Mouse (Mus musculus) embryonic facial prominence, embryonic 11.5 days (tissue): Measurements from ENCODE around the gene Actr5. TPM values are rescaled to one million over a fixed set of nuclear protein-coding genes. Genes with fewer than 3 reads are reported as not detected.
A peak's percentile ranks its signal among the peaks of the same experiment; 100 is the strongest.

Experiments used
- ATAC-seq: fragments of 200-750 bp; cut with Nextera tagmentation; replicated peaks from 2 replicates; pipeline ENCODE4 v1.8.0; 2017; ENCODE audit warnings: low read depth; ENCODE audit not compliant: insufficient number of reproducible peaks, low FRiP score, low TSS enrichment
- DNase-seq: peaks from one replicate; pipeline ENCODE4 v3.0.0-alpha.2; 2015; ENCODE audit warnings: low spot score
- H3K27ac ChIP-seq: fragments of 300-500 bp; sonication (generic); replicated peaks from 2 replicates; pipeline ENCODE4 v1.5.1; 2014; ENCODE audit warnings: mild to moderate bottlenecking, low read depth, low read length, control low read depth
- H3K27me3 ChIP-seq: fragments of 300-500 bp; sonication (generic); 2 replicates; pipeline ENCODE4 v1.6.1; 2014; ENCODE audit warnings: mild to moderate bottlenecking, low read length, moderate library complexity, mixed read lengths; ENCODE audit not compliant: control insufficient read depth, insufficient read depth
- H3K36me3 ChIP-seq: fragments of 300-500 bp; sonication (generic); replicated peaks from 2 replicates; pipeline ENCODE4 v1.6.1; 2014; ENCODE audit warnings: low read depth, mild to moderate bottlenecking, low read length, moderate library complexity, mixed read lengths; ENCODE audit not compliant: control insufficient read depth, insufficient read depth
- H3K4me1 ChIP-seq: fragments of 300-500 bp; sonication (generic); 2 replicates; pipeline ENCODE4 v1.6.1; 2014; ENCODE audit warnings: low read length, mixed read lengths; ENCODE audit not compliant: control insufficient read depth, insufficient read depth
- H3K4me2 ChIP-seq: fragments of 300-500 bp; sonication (generic); 2 replicates; pipeline ENCODE4 v1.6.1; 2014; ENCODE audit warnings: low read depth, mild to moderate bottlenecking, control low read depth, low read length, moderate library complexity
- H3K4me3 ChIP-seq: fragments of 300-500 bp; sonication (generic); 2 replicates; pipeline ENCODE4 v1.5.1; 2014; ENCODE audit warnings: low read depth, low read length, control low read depth
- H3K9ac ChIP-seq: fragments of 300-500 bp; sonication (generic); replicated peaks from 2 replicates; pipeline ENCODE4 v1.6.1; 2014; ENCODE audit warnings: mild to moderate bottlenecking, control low read depth, low read length
- H3K9me3 ChIP-seq: fragments of 300-500 bp; sonication (generic); replicated peaks from 2 replicates; pipeline ENCODE4 v1.6.1; 2016; ENCODE audit warnings: mild to moderate bottlenecking, low read length, inconsistent platforms, mixed read lengths; ENCODE audit not compliant: control insufficient read depth
- WGBS: fragments of 180-500 bp; shearing (Covaris S2); extraction: QIAGEN DNeasy Blood & Tissue Kit; methylation state at CpG from one replicate; pipeline ENCODE4 v1.1.7; 2014; 5-methylcytosine and 5-hydroxymethylcytosine counted together
- polyA plus RNA-seq: library from polyadenylated mRNA; unstranded; fragments of >200 nt; fragmentation: Nextera tagmentation; extraction: Ambion mirVana; gene quantifications from 2 replicates; pipeline ENCODE4 v1.2.1, GENCODE M21; 2014

Gene Actr5
- polyA plus RNA-seq, 1 experiment from 2014 or later, result 16.5 TPM

DNA sequence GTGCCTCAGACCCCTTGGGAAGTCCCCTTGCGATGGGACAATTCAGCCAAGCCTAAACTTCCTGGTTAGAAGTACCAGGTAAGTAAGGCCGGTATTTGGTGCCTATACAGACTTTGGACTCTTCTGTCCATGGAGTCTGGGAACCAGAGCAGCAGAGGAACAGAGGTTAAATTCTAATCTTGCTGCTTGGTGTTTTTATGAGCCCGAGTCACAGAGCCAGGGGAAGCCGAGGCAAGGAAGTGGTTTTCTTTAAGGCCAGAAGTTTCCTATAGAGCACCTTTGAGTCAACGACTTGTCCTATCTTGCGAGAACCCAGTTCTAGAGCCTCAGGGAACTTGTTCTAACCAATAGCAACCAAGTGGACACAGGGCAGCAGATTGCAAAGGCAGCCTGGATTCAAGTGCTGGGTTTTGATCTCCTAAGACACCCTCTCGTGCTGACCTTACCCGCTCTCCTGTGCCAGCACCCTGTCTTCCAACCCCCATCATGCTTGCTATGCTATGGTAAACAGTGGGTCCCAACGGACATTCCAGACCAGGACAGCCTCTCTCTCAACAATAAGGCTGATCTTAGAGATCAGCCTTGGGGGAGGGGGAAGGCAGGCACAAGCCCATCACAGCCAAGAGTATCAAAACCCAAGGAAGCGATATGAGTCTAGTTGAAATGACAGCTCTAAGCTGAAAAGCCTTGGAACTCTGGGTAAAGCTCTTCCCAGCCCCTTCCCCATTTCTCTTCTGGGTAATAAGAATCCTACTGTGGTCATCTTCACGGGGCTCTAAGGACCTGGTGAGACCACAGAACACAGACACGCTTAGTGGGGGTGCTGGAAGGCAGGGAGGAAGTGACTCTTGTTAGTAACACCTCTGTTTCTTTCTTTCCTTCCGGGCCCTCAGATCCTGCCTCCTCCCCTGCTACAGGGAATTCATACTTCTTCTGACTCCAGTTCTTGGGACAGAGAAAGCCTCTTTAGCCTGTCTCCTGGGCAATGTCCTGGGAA is 44.8 kb downstream of the Actr5 start:
- ATAC-seq (no peak), DNase-seq (no peak)
- no peak overlapping the region for H3K4me3 ChIP-seq
- H3K9ac ChIP-seq, result no peak overlapping the region
- WGBS, result 55% methylated on average over 13 of the region's 13 CpGs
- H3K9me3 ChIP-seq, result no peaks in the 10 kb centered on the region
- no peak overlapping the region for H3K4me2 ChIP-seq
- no peaks in the 10 kb centered on the region for H3K36me3 ChIP-seq
- peaks cover 36% of the 10 kb centered on the region for H3K27me3 ChIP-seq
- H3K27ac ChIP-seq, result no peak overlapping the region
- H3K4me1 ChIP-seq, result peaks cover 4% of the 10 kb centered on the region; the same call in 1 of the 2 replicates

DNA sequence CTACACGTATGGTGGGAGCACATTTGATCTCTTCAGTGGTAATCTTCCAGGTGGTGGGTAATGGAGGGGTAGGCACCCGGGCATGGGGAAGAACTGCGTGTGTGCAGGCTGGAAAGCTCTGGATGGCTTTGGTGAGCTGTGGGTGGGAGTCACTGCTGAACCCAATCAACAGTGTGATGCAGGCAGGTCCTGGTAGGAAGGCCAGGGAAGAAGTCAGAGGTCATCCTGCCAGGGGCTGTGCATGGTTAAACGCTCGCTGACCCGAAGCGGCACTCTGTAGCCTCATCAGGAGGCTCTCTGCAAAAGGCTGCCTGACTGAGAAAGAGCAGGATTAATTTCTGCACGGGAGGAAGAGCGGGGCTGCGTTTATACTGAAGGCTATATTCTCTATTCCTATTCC is 45.9 kb downstream of the Actr5 start:
- H3K4me1 ChIP-seq, result peaks cover 4% of the 10 kb centered on the region; the same call in 1 of the 2 replicates
- ATAC-seq, result no peak
- DNase-seq, result no peak
- H3K9ac ChIP-seq, result no peak overlapping the region
- no peak overlapping the region for H3K4me2 ChIP-seq
- 6% methylated on average over 10 of the region's 10 CpGs for WGBS
- no peak overlapping the region for H3K4me3 ChIP-seq
- H3K27me3 ChIP-seq, result peaks cover 36% of the 10 kb centered on the region
- no peaks in the 10 kb centered on the region for H3K9me3 ChIP-seq
- no peaks in the 10 kb centered on the region for H3K36me3 ChIP-seq
- H3K27ac ChIP-seq, result no peak overlapping the region

DNA sequence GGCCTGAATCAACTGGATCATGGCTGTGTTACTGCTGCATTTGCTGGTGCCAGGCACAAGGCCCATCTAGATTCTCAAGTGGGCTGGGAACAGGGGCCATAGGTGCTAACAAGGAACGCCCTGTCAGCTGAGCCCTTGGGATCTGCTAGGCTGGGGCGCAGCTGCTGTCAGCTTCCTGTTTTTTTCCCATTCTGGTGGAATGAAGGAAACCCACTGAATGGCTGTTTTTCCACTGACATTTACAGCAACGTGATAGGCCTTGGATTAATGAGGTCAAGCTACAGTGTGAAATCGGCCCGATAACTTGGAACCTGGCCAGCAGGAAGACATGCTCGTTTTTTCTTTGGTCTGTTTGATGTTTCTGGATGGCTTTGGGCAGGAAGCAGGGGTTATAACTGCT is 48.1 kb downstream of the Actr5 start:
- Histone ChIP-seq H3K27me3 (peaks cover 18% of the 10 kb centered on the region), H3K4me2 (no peak overlapping the region), H3K27ac (no peak overlapping the region), H3K9ac (no peak overlapping the region), H3K4me1 (peaks cover 4% of the 10 kb centered on the region; the same call in 1 of the 2 replicates), H3K36me3 (no peaks in the 10 kb centered on the region), H3K4me3 (no peak overlapping the region), H3K9me3 (no peaks in the 10 kb centered on the region)
- DNase-seq (peak; percentile 45), ATAC-seq (no peak)
- WGBS, result 27% methylated on average over 6 of the region's 6 CpGs

DNA sequence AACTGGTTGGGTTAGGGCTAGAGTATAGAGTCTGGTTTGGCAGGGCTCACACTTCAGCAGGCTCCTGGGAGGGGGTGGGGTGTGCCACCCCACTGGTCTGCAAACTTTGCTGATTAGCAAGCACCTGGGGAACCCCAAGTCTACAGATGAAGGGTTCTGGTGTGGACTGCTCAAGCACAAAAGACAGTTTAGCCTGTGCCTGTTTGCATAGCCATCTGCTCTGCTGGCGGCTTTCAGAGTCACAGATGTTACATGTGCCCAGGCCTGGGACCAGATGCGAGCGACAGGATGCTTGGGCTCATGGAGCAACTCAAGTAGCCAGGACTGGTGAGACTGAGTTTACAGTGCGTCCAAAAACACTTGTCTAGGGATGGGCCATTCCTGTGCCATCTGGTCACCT is 48.8 kb downstream of the Actr5 start:
- Histone ChIP-seq H3K4me2 (no peak overlapping the region), H3K27ac (no peak overlapping the region), H3K4me3 (no peak overlapping the region), H3K36me3 (no peaks in the 10 kb centered on the region), H3K27me3 (peaks cover 11% of the 10 kb centered on the region), H3K4me1 (0 out of 2 replicates have a peak, but pooled peaks cover under 1% of the 10 kb centered on the region), H3K9me3 (no peaks in the 10 kb centered on the region), H3K9ac (no peak overlapping the region)
- ATAC-seq (no peak), DNase-seq (no peak)
- WGBS, result 48% methylated on average over 4 of the region's 4 CpGs

DNA sequence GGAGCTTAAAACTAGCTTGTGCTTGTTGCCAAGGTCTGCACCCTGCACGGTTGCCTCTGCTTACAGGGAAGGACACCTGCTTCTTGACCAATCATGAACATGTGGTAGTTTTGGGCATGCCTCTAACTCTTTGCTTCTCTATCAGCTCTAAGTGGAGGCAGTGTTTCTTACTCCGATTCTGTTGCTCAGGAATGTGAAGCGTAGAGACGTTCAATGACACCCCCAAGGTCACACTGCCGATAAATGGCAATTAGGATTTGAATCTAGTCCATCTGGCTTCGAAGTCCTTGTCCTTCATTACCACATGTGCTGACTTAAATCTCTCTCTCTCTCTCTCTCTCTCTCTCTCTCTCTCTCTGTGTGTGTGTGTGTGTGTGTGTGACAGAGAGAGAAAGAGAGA is 49.4 kb downstream of the Actr5 start:
- ATAC-seq, result no peak
- 76% methylated on average over 6 of the region's 6 CpGs for WGBS
- Histone ChIP-seq H3K4me3 (no peak overlapping the region), H3K4me1 (no peaks in the 10 kb centered on the region), H3K27me3 (peaks cover 5% of the 10 kb centered on the region), H3K36me3 (no peaks in the 10 kb centered on the region), H3K4me2 (no peak overlapping the region), H3K27ac (no peak overlapping the region), H3K9me3 (no peaks in the 10 kb centered on the region), H3K9ac (no peak overlapping the region)
- no peak for DNase-seq

DNA sequence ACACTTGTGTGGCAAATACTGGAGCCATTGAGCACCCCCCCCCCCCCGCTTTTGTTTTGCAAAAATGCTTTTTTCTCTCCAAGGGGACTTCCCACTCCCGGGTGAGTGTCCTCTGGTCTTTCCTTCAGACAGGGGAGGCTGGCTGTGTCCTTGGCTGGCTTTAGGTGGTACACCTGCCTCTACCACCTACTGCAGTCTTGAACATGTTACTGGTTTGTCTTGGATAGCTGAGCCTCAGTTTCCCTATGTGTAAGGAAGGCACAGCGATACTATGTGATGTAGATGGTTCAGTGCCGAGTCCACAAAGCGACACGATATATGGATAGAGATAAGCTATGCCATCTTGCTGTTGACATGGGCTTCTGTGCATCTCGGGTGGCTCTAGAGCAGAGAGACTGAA is 50.1 kb downstream of the Actr5 start:
- no peak overlapping the region for H3K9ac ChIP-seq
- DNase-seq (no peak), ATAC-seq (no peak)
- no peak overlapping the region for H3K4me3 ChIP-seq
- no peaks in the 10 kb centered on the region for H3K9me3 ChIP-seq
- no peak overlapping the region for H3K4me2 ChIP-seq
- 84% methylated on average over 7 of the region's 7 CpGs for WGBS
- H3K27ac ChIP-seq, result no peak overlapping the region
- no peaks in the 10 kb centered on the region for H3K36me3 ChIP-seq
- no peaks in the 10 kb centered on the region for H3K27me3 ChIP-seq
- no peaks in the 10 kb centered on the region for H3K4me1 ChIP-seq

DNA sequence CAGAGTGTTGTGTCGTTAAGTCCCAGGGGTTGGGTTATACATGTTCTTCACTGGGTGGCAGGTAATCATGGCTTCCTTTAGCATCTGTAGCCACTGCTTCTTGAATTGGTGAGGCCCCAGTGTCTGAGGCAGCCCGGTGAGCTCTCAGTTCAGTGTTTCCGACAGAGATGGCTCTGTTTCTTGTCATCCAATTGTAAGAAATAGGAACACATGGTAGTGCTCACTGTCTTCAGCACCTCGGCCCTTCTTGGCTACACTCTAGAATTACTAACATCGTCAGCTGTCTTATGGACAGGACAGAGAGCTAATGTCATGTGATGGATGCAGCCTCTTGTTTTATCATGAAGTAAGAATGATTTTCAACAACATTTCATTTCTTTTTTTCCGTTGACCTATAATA is 50.5 kb downstream of the Actr5 start:
- Histone ChIP-seq H3K27me3 (no peaks in the 10 kb centered on the region), H3K4me3 (no peak overlapping the region), H3K4me1 (no peaks in the 10 kb centered on the region), H3K4me2 (no peak overlapping the region), H3K27ac (no peak overlapping the region), H3K9me3 (no peaks in the 10 kb centered on the region), H3K36me3 (no peaks in the 10 kb centered on the region), H3K9ac (no peak overlapping the region)
- ATAC-seq (no peak), DNase-seq (no peak)
- 80% methylated on average over 6 of the region's 6 CpGs for WGBS

DNA sequence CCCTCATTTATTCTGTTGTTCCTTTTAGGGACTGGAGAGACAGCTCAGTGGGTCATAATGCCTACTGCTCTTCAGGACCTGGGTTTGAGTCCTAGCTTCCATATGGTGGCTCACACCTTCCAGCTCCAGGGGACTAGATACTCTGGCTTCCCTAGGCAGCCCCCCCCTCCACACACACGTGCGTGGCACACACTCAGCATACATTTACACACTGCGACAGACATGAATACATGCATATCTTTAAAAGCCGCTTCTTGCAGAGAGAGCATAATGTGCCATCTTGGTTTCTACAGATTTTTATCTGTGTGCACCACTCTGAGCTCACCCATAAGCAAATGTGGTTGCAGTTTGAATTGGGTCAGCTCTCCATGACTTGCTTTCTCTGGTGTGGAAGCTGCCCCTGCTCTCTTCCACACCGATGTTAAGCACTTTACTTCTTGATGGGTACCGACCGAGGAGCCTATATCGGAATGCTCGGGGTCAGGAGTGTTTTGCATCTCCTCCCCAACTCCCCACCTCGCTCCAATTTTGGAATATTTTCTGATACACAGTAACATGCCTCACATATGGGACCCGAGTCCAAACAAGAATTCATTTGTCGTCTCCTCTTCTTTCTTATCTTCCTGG is 51.3 kb downstream of the Actr5 start:
- H3K4me2 ChIP-seq, result no peak overlapping the region
- H3K4me1 ChIP-seq, result no peaks in the 10 kb centered on the region
- WGBS, result 88% methylated on average over 12 of the region's 12 CpGs
- H3K9ac ChIP-seq, result no peak overlapping the region
- no peaks in the 10 kb centered on the region for H3K9me3 ChIP-seq
- no peak overlapping the region for H3K27ac ChIP-seq
- no peak for ATAC-seq
- no peaks in the 10 kb centered on the region for H3K36me3 ChIP-seq
- H3K27me3 ChIP-seq, result no peaks in the 10 kb centered on the region
- H3K4me3 ChIP-seq, result no peak overlapping the region
- DNase-seq, result no peak
